Mouse (Mus musculus): Measurements from ENCODE around the gene Trip10.
"Not testable (repeated sequence)": the region's sequence is repeated elsewhere in the genome, so short reads cannot be mapped to it uniquely, and the experiment has no call there.

Trip10 gene

DNA sequence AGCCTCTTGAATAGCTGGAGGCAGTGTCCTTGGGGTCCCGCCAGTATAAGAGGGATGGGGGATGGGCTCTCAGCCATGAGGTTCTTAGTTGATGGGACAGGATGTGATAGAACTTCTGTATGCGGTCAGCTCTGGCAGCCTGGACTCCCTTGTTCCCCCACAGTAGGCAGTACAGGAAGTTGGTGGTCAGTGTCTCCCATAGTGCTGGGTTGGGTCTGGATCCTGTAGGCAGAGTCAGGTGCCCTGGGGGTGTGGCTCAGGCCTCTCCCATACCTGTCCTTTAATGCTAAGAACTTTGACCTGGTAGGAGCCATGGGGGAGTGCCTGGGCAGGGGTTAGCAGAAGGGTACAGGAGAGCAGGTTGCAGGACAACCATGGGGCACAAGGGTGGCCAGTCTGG is 14.9 kb downstream of the Trip10 start:
- no peak for DNase-seq (ENCODE audit: low spot score in 2 of 2)

DNA sequence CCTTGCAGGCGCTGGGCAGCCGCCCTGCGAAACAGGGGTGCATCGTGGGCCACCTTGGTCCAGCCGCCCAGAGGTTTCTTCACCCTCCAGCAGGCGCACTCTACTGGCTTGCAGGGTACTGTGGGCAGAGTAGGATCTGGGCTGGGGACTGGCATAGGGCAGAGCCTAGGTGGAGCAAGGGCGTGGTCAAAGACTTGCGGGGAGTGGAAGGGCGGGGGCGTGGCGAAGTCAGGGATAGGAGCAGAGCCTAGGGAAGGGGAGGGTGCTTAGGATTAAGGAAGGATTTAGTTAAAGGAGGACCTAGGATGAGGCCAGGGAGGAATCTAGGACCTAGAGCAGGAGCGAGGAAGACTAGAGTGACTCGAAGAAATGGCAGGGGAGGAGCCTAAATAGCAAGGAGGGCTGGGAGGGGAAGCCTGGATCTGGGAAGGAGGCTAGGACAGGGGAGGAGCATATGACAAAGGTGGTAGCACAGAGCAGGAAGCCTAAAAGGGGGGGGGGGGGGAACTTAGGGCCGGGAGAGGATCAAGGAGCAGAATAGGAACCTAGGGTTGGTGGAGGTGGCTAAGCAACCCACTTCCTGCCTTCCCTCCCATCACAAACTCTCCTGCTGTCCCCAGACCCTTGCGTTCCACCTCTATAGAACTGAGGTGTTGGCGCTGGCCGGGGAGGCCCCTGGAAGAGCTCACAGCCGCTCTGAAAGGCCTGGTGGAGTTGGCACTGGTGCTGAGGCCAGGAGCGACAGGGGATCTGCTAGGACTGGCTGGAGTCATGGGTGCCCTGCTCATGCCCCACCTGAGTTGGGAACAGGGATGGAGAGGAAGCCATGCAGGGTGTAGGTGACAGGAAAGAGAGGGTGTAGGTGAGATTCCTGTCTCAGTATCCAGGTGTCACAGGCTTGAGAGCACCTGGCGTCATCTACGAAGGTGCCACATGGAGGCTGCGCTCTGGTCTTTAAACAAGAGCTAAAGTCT is 16.0 kb downstream of the Trip10 start:
- peak; percentile 29 to 78 for DNase-seq (ENCODE audit: low spot score in 2 of 2)

DNA sequence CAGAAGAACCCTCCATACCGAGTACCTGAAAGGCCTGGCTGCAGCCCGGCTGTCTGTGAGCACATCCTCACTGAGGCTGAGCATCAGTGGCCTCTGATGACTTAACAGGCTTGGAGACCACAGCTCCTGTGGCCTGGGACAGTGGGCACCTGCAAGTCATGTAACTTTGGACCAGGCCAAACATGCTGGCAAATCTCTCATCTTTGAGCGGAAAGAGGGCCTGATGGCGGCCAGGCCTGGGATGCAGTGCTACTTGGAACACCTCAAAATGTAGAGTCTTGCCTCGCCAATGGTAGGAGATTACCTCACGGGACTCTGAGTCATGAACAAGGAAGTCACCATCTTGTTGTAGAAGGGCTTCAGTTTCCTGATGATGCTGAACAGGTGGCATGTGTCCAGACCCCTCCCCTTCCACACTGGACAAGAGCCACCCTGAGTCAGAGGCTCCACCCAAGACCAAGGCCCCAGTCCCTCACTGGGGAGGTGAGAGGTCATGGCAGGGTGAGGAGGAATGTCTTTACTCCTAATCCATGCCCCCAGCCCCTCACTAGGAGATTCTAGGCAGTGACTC is 18.4 kb downstream of the Trip10 start:
- DNase-seq (ENCODE audit: low spot score in 2 of 2): no peak

DNA sequence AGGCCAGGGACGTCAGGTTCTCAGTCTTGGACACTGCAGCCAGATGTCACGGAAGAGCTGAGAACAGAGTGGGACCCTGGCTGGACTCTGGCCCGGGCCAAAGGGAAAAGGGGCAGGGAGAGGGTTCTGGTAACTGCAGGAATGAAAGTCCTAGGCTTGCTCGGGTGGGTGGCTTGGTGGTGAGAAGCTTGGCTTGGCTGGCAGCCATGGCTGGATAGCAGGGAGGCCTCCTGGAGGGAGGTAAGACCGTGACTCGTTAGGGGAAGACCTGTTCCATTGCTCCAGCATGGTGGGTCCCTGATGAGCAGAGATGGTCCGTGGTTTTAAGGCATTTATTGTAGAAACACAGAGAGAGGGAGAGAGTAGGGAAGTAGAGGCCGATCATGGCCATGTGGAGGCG is 22.0 kb downstream of the Trip10 start:
- DNase-seq (ENCODE audit: low spot score in 2 of 2): no peak

DNA sequence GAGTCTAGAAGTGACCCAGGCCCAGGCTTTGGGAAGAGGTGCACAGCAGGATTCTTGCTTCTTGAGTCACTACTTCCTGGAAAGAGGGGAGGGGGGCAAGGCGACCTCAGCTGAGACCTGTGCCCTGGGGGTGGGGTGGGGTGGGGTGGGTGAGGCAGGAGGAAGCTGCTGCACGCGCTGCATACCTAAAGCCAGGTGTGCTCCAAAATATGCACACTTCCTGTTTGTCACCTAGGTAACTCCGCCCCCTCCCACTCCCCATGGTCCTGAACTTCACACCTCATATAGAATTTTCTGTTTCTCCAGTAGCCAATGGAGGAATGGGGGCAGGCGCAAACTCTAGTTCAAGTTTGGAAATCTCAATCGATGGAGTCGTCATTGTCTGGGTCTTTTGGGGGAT is 24.6 kb downstream of the Trip10 start:
- DNase-seq (ENCODE audit: low spot score in 2 of 2): no peak

DNA sequence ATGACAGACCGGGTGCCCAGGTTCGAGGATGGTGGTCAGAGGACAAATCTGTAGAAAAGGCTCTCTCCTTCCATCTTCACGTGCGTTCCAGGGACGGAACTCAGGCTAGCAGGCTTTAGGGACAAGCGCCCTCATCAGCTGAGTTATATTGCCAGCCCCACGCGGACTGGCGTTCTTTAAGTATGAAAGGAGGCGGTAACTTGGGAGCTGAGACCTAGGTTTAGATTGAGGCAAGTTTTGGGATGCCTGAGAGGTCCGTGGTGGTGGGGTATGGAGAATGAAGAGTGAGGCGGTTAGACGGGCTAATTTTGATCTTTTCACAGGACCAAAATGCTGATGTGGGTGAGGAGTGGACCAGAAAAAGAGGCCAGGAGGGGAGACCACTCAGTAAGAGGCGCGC is 25.4 kb downstream of the Trip10 start:
- no peak for DNase-seq (ENCODE audit: low spot score in 2 of 2)

DNA sequence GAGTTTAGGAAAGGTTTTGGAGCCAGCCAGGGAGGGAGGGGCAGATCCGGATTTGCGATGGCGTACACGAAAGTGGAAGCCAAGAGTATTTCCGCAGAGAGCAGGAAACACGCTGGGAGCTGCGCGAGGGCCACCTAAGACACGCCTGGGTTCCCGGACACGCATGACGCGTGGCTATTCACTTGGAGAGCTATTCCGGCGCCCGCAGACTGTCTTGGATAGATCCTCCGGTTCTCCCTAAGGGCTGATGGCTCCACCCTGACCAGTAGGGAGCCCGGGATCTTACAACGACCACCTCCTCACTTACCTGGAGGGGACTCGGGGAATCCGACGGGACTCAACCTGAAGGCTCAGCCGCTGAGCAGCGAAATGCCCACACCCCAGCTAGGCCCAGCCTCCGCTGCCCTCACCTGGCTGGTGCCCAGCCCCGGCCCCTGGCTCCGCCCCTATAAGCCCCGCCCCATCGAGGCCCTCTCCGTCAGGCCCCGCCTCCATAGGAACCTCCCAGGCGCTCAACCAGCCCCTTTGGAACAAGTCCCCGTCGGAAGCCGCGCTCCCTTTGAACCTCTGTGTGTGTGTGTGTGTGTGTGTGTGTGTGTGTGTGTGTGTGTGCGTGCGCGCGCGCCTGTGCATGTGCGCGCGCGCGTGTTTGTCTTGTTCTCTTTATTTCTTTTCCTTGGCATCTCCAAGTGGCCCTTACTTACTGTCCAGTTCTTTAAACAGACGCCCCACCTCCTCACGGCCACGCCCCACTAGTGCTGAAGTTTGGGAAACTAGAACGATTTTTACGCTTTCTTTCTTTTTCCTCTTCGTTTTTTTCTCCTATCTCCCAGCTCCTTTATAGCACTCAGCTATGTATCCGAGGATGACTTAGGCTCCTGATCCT is 26.1 kb downstream of the Trip10 start:
- peak; percentile 63 to 87 for DNase-seq (ENCODE audit: low spot score in 2 of 2)

DNA sequence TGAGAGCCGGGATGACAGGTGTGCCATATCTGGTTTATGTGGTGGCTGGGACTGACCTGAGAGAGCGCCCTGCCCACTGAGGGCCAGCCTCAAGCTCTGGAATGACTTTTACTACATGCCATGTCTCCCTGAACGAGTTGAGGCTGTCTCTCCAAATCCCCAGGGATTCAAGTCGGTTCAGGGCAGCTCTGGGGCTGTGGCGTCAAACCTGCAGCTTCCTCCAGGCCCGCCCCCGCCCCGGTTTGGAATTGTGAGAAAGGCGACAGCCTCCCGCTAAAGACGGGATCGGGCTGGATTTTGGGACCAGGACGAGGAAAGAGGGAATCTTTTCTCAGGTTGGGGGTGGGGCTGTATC is 26.7 kb downstream of the Trip10 start:
- DNase-seq (ENCODE audit: low spot score in 2 of 2): no peak

DNA sequence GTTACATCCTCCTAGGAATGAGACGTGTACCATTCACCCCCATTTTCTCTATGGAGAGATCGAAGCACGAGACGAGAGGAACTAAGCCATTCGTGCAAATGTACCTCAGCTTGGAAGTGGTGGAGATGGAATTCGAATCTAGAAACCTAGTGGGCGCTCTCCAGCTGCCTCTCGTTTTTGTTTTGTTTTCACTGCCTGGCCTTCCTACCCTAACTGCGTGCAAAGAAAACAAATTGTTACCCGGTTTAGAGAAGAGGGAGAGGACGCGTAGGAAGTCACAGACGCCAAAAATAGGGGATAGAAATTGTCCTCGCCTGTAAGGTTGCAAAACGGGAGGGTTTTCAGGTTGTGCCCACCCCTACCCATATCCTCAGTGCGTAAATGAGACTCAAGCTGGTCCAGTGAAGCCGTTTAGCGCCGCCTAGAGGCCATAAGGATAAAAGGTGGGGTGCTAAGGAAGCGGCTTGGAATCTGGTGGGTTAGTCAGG is 27.4 kb downstream of the Trip10 start:
- peak; percentile 63 to 81 for DNase-seq (ENCODE audit: low spot score in 2 of 2)

DNA sequence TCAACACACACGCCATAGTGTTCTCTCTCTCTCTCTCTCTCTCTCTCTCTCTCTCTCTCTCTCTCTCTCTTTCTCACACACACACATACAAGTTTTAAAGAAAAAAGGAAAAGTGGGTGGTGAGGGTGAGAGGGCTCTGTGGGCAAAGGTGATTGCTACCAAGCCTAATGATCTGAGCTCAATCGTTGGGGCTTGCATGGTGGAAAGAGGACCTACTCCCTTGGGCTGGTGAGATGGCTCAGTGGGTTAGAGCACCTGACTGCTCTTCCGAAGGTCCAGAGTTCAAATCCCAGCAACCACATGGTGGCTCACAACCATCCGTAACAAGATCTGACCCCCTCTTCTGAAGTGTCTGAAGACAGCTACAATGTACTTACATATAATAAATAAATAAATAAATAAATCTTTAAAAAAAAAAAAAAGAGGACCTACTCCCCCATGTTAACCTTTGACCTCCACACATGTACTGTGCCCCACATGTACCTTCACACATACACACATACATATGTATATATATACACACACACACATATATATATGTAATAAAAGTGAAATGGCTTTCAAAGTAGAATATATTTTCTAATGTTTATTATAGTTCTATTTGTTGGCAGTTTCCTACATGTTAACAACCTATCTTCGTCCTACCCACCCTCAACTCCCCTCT is 28.5 kb downstream of the Trip10 start:
- DNase-seq (ENCODE audit: low spot score in 2 of 2): not testable (repeated sequence)

DNA sequence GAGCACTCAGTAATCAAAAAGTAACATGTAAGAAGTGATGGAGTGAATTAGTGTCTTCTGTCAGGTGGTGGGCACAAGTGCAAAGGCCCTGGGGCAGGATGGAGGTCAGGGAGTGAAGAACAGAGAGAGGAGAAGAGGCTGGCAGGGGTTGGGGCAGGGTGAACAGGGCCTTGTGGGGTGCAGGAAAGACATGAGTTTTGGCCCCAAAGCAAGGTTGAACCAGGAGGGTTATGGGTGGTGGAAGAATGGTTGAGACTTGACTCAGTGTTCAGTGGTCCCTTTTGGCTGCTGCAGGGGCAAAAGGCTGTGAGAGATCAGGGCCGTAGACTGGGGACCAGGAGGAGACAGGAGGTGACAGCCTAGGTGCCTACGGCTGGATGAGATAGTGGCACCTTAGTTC is 29.3 kb downstream of the Trip10 start:
- no peak for DNase-seq (ENCODE audit: low spot score in 2 of 2)

DNA sequence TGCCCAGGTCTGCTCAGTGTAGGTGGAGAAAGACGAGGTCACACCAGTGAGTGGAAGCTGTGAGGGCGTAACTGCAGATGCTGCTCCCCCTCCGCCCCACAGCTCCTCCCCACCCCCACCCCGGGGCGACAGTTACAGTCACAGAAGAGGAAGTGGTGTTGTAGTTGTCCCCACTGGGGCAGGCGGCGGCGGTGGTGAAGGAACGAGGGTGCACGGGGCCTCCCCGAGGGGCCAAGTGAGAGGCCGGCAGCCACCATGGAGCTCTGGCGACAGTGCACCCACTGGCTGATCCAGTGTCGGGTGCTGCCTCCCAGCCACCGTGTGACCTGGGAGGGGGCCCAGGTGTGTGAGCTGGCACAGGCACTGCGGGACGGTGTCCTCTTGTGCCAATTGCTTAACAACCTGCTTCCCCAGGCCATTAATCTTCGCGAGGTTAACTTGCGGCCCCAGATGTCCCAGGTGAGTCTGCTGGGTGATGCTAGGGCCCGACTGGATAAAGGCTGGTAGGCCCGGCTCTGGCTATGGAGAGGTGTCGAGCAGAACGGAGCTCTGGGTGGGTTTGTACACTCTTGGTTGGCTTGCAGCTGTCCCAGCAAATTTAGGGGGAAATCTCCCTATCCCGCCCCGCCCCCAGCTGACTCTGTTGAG is 29.8 kb downstream of the Trip10 start, which contains the start of gene Vav1:
Gene Vav1, plus strand, starts transcription at position 158 of the 648 bp plus-strand sequence.
- peak; percentile 57 to 86 for DNase-seq (ENCODE audit: low spot score in 2 of 2)

DNA sequence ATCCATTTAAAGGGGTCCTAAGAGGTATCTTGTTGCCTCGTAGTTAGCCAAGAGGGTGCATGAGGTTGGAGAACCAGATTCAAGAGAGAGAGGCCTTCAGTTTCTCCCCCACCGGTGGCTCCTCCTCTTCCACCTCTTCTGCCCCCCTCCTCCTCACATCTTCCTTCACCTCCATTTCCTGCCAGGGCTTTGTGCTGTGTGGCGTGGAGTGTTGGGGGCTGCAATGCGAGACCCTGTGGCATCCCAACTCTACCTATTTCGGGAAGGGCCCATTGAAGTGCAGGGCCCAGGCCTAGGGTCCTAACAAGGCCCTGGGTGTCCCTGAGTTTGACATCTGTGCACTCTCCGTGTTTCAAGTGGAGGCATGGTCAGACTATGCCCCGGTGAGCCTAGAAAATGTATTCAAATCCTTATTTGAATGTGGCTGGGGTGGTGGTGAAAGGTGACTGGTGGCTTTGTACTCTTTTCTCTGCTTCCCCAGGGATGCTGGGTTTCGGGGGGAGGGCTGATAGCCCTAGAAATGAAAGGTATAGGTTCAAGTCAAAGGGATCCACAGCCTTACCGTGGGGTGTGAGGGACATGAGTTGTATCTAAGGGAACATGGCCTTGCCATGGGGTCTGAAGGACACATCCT is 30.5 kb downstream of the Trip10 start:
- peak; percentile 31 to 51 for DNase-seq (ENCODE audit: low spot score in 2 of 2)

DNA sequence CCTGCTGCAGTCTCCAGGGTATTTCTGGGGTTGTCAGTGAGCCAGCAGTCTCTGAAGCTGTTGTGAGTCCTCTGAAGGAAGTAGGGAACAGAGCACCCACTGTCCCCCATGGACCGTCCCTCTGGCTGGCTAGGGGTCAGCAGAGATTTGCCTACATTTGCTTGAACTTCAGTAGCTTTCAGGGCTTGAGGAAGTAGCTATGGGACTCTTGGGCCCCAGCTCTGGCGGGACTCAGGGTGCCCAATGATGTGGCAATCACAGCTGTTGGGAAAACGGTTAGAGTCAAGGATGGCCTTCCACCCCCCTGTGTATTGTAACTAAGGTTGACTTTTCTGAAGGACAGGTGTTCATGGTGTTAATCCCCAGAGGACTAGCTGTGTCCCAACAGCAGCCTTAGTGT is 31.2 kb downstream of the Trip10 start:
- no peak for DNase-seq (ENCODE audit: low spot score in 2 of 2)

DNA sequence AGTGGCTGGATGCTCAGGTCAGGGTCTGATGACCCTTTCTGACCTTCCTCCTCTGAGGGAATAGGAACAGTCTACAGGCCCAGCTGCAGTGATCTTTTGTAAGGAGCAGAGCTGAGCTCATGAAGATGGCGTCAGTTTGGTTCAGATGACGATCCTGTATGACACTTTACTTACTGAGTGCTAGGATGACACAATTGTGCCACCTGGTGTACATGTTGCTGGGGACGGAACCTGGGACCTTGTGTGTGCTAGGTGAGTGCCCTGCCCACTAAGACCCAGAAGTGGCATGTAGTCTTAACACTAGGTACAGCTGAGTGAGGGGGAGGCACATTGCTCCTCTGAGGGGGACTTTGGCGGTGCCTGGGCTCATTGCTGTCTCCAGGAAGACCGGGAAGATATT is 34.7 kb downstream of the Trip10 start:
- DNase-seq (ENCODE audit: low spot score in 2 of 2): no peak

DNA sequence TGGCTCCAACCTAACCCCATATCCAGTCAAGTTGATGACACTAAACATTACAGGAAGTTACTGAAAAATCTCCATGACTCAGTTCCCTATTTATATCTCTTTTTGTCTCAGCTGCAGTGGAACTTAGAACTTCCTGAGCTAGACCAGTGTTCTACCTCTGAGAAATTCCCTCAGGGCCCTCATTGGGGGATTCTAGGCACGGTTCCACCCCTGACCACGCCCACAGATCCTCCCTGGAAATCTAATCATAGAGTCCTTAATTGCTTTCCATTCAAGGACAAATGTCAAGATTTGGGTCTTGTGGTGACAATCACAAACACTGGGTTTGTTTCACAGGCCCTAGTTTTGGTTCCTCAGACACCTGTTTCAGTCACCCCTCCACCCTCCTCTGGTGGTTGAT is 35.8 kb downstream of the Trip10 start:
- DNase-seq (ENCODE audit: low spot score in 2 of 2): no peak

DNA sequence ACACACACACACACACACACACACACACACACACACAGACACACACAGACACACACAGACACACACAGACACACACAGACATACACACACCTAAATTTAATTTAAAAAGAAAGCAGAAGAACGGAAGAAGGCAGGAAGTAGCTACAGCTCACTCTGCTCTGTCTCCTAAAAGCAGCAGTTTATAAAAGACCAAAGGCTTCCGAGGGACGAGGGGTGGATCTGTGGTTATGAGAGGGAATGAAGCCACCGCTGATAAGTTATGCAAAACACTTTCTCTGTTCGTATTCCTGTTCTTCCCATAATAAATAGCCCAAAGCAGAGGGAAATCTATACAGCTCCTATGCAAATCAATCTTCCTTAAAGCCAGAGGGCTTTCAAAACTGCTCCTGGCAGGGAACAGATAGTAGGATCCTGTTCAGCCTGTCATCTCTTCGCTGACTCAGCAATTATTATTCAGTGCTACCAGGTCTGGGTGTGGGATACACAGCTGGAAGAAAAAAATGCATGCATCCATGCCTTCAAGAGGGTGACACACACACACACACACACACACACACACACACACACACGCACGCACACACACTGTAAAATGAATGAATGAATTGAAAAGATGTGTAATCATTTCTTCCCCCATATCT is 37.6 kb downstream of the Trip10 start:
- no peak for DNase-seq (ENCODE audit: low spot score in 2 of 2)

DNA sequence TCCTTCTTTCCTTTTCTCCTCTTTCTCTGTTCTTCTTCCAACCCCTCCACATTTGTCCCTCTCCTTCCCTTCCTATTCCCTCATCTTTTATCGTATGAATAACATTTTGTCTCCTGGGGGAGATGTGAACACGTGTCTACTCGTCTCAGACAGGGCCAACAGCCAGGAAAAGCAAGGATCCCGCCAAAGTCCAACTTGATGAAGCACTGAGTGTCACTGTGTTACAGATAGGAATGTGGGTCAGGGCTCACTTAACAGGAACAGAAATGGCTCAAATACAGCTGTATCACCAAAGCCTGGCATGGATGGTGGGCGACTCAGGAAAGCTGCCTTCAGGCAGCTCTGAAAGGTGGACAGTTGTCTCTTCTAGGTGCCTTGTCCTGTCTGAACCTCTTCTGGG is 40.0 kb downstream of the Trip10 start:
- no peak for DNase-seq (ENCODE audit: low spot score in 2 of 2)

DNA sequence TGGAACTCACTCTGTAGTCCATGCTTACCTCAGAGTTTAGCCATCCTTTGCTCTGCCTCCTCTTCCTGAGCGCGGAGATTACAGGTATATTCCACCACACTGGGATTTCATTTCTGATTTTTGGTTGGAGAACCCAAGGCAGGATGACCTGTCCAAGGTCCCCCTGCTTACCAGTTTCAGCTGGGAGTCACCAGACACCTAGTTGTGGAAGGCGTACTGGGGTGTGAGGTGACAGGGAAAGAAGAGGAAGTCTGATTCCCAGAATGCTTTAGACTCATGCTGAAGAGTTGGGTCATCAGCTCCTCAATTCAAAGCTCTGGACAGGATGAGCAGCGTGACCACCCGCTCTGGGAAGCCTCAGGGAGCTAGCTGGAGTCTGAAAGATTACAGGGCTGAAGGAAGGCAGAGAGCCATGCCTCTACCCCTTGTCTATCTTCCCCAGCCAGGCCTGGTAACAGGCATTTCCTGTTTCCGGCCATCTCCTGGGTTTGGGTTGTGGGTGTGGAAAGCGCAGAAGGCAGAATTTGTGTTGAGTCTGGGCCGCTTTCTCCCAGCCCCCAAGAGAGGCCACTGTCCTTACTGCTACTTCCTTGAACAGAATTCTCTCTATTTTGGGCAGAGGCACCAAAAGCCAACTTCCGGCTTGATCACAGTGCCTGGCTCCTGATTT is 40.9 kb downstream of the Trip10 start:
- DNase-seq (ENCODE audit: low spot score in 2 of 2): peak in 1 of 2 experiments; percentile 13

DNA sequence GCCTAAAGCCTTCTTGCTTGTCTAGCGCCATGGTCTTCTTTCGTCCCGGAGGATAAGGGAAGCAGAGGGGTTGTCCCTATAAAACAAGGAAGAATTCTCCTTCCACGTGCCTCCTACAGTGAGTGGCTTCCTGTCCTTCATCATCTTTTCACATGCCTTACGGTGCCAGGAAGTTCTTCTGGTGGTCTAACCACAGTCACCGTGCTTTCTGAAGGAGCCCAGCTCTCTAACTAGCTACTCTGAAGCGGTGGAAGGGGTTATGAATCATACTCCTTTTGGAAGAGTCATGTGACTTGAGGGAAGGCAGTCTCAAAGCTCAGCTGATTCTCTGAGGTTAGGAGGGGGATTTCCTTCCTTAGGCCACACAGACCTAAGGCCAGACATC is 41.4 kb downstream of the Trip10 start:
- DNase-seq (ENCODE audit: low spot score in 2 of 2): no peak

Data from spleen, postnatal 10 days (tissue).